Mouse (Mus musculus): ENCODE measurements around the gene Bves.

The Bves gene

GRCm38 (mm10) chr10:45356091-45356490 lies 20.5 kb downstream of the Bves start:
- no peak for DNase-seq

GRCm38 (mm10) chr10:45363396-45363795 lies 27.8 kb downstream of the Bves start:
- no peak for DNase-seq

GRCm38 (mm10) chr10:45366987-45367705 lies 31.6 kb downstream of the Bves start:
- DNase-seq: no peak

- no peak for DNase-seq
These were observed 34.1 kb downstream of the Bves start for GRCm38 (mm10) chr10:45369639-45370038.

GRCm38 (mm10) chr10:45370545-45370944 lies 35.0 kb downstream of the Bves start:
- DNase-seq: no peak

GRCm38 (mm10) chr10:45372994-45373692 lies 37.6 kb downstream of the Bves start:
- DNase-seq: peak; percentile 83

- no peak for DNase-seq
These were observed 42.7 kb downstream of the Bves start for GRCm38 (mm10) chr10:45378269-45378668.

GRCm38 (mm10) chr10:45381937-45382636 lies 46.5 kb downstream of the Bves start:
- DNase-seq: peak; percentile 66

GRCm38 (mm10) chr10:45382637-45382958 lies 47.0 kb downstream of the Bves start:
- no peak for DNase-seq

- DNase-seq: no peak
These were observed 62.6 kb downstream of the Bves start for GRCm38 (mm10) chr10:45398211-45398610.

GRCm38 (mm10) chr10:45399702-45400243 lies 64.2 kb downstream of the Bves start:
- no peak for DNase-seq

GRCm38 (mm10) chr10:45410624-45411341 lies 75.2 kb downstream of the Bves start:
- DNase-seq: peak; percentile 82

- no peak for DNase-seq
These were observed 76.2 kb downstream of the Bves start for GRCm38 (mm10) chr10:45411741-45412140.

- no peak for DNase-seq
These were observed 76.6 kb downstream of the Bves start for GRCm38 (mm10) chr10:45412144-45412543.

All from retina, postnatal 1 day (tissue).